Mouse (Mus musculus): ENCODE data around the gene Irak4.

Gene Irak4

GRCm38 (mm10) chr15:94616036-94616435 is 72.6 kb downstream of the Irak4 start:
- DNase-seq (ENCODE audit: extremely low read depth, insufficient read length, low spot score): peak; percentile 48

- DNase-seq (ENCODE audit: extremely low read depth, insufficient read length, low spot score): peak; percentile 12
Observed at GRCm38 (mm10) chr15:94620909-94621308, 77.5 kb downstream of the Irak4 start.

DNA sequence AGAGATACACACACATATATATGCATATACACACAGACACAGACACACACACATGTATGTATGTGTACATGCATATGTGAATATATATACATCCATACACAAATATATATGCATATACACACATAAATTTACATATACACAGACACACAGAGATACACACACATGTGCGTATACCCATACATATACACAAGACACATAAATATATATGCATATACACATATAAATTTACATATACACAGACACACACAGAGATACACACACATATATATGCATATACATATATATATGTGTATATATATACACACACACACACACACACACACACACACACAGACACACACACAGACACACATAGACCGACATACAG is 85.0 kb downstream of the Irak4 start:
- no peak for DNase-seq (ENCODE audit: extremely low read depth, insufficient read length, low spot score)

- DNase-seq (ENCODE audit: extremely low read depth, insufficient read length, low spot score): peak; percentile 52
Observed at GRCm38 (mm10) chr15:94628830-94629601, 85.6 kb downstream of the Irak4 start, which contains the start of gene Tmem117. TSS of gene Tmem117 (plus strand) at chr15:94629232.

DNA sequence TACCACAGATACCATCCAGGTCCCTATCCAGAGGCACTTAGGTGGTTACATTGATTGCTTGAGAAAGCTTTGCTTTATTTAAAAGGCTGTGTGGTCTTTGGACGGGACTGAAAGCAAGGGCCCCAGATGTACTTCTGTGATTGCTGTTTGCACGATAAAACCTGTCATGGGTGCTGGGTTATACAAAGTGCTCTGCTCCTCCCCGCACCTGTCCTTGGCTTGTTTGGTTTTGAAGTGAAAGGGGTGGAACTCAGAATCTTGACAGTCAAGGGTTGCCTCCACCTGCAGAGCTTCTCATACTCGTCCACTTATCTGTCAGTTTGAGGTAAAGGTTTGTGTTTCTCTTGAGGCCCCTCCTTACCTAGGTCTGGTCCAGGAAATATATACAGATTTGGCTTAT is 87.1 kb downstream of the Irak4 start:
- DNase-seq (ENCODE audit: extremely low read depth, insufficient read length, low spot score): no peak

Data from 3134 (cell line).